Mouse (Mus musculus): ENCODE data around the gene Eef1b2. TPM values are rescaled to one million over a fixed set of nuclear protein-coding genes. Genes with fewer than 3 reads are reported as not detected.

Eef1b2 gene
- total RNA-seq, 2 experiments from 2014 or later: 343 to 345 TPM

DNA sequence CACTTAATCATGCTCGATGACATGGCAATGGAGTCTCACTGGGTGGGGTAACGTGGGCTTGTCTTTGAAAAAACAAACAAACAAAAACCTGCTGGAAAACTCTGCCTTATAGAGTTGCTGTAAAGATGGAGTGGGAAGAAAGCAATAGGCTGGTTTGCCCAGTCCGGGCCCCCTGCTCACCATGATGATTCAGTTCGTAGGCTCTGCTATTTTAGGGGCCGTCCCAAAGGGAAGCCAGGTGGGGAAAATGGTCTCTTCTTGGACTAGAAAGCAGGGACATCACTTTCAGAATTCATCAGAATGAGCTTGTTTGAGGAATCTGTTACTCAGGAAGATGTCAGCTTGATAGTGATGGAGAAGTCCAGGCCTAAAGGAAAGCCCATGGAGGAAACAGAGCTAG is 50.6 kb downstream of the Eef1b2 start:
- H3K27ac ChIP-seq: no peak overlapping the region
- no peak for TF ChIP-seq CTCF (conservative IDR thresholded peaks at IDR 0.05)
- no peak overlapping the region for H3K4me3 ChIP-seq
- no peak for DNase-seq (ENCODE audit: low spot score in 2 of 2)

Small RNA genes lying within 50 kb of the gene (microRNA-seq; reads per million reads assigned to microRNA genes)
- gene Gm24557: 0 reads per million in 2 experiments
- gene Gm27512: 0 reads per million in 2 experiments

Other genes with a start within 250 kb of the Eef1b2 start
- 10 to 100 TPM; 32.9 to 33.0 TPM for gene Ino80d, start 62.2 kb upstream of the Eef1b2 start, total RNA-seq (2021)
- 100 to 1,000 TPM; 153 to 155 TPM for gene Ndufs1, start within 50 bp of the Eef1b2 start, total RNA-seq (2021)
- gene Gpr1, start 37.7 kb downstream of the Eef1b2 start, total RNA-seq (2021): under 1 TPM; 0.49 to 0.61 TPM
- 10 to 100 TPM; 13.0 to 17.3 TPM for gene Zdbf2, start 96.4 kb downstream of the Eef1b2 start, total RNA-seq (2021)

Data from layer of hippocampus, adult 2 months (tissue).